Mouse (Mus musculus) adipocyte (in vitro differentiated cells): ENCODE measurements around the gene Hoxb6.

Source experiments
- DNase-seq: peaks from one replicate; pipeline ENCODE4 v3.0.0-alpha.2; 2016; ENCODE audit warnings: low spot score

Gene Hoxb6

DNA sequence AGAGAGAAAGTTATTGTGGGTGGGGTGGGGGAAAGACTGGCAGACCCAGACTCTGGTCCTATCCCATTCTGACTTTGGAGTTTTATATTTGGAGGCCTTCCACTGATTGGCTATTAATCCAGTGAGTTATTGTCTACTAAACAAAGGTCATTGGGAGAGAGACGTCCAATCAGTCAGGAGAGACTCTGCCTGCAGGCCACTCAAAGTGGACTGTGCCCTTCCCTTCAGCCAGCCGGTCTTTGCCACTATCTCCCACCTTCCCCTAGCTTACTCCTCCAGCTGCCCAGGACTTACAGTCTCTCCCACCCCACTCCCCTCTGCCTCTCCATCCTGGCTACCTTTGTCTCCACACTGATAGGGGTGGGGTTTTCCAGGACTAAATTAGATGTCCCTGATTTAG lies 44.3 kb downstream of the Hoxb6 start:
- no peak for DNase-seq

DNA sequence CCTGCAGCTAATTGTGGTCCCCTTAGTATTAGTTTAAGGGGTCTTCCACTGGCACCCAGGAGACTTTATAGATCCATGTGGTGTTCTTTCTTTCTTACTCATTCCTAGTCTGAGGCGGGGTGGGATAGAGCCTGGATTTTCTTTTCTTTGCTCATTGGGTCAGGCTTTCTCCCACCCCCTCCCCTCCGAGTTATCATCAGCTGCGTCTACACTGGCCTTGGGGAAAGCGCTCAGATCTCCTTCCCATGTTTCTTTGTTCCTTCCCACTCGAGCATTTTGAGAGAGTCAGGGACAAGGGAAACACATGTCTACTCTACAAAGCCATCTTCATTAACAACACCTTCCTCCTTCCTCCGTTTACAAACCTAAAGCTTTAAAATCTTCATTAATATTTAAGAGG lies 44.8 kb downstream of the Hoxb6 start:
- DNase-seq = no peak

DNA sequence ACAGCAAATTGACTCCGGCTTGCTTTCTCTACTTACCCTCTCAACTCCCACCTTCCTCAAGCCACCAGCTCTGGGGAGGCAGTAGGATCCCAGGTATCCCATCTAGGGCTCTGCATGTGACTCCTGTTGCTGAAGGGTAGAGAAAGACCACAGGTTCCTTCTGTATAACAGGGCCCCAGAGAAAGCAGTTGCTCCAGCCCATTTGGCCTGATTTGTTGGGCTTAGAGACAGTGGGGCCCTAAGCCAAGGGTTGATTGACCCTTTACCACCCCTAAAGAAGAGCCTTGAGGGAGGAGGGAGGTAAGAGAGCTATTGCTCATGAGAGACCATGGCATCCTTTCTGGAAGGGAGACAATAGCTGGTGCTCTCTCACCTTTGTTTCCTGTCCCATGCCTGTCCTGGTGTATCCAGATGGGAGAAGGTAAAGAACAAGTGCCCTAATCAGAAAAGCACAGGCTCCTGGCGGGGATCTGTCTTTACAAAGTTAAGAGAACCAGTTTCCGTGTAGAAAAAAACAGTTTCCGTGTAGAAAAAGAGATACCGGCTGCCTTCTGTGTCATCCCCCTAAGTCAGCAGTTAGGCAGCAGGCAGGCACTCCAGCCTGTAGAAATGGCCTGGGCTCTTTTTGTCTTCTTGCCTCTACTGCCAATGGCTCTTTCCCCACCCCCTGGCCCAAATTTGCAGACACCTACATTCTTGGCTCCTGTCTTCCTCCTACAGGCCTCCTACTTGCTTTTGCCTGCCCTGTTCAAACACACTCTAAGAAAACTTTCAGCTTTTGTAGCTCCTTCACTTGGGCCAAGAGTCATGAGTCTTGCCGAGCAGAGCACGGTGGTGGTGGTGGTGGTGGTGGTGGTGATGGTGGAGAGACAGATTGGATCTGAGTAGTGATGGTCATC lies 46.9 kb downstream of the Hoxb6 start:
- no peak for DNase-seq

- DNase-seq = peak; percentile 40
Observed at GRCm38 (mm10) chr11:96340698-96341365, 48.6 kb downstream of the Hoxb6 start.

DNA sequence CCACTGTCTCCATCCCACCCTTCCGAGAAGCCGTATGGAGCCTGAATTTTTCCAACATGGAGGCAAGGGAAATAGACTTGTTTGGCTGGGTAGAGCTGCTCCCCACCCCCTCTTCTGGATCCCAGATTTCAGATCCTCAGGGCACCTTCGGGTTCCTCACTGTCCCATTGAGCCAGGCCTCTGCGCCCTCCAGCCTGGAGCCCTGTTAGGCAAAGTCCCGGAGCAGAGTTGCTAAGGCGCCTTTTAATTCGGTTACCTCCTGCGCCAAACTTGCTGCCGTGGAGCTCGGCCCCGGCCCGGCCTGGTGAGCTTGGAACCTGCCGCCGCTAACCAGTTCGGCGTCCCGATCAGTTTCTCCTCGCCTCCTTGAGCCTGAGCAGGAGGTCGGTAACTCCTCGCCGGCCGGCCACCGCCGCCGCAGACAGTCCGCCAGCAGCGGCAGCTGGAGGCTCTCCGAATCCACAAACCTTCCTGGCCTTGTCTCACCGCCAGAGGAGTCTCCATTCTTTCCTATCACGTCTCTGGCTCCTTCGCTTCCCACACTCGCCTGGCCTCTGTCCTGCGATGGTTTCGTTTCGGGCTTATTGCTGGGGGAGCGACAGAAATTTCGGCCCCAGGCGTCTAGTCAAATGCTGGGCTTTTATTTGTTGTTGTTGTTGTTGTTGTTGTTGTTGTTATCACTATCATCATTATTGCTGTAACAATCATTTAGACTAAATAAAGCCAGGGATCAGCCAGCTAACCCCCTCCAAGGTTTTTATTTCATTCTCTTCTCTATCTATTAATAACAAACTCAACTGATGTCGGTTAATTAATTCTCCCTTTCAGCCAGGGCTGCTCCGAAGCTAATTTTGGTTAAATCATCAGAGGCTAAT lies 49.7 kb downstream of the Hoxb6 start:
- peak; percentile 57 for DNase-seq

- DNase-seq = no peak
Observed at GRCm38 (mm10) chr11:96342576-96342930, 50.3 kb downstream of the Hoxb6 start.

GRCm38 (mm10) chr11:96343206-96343745 lies 51.0 kb downstream of the Hoxb6 start:
- no peak for DNase-seq

DNA sequence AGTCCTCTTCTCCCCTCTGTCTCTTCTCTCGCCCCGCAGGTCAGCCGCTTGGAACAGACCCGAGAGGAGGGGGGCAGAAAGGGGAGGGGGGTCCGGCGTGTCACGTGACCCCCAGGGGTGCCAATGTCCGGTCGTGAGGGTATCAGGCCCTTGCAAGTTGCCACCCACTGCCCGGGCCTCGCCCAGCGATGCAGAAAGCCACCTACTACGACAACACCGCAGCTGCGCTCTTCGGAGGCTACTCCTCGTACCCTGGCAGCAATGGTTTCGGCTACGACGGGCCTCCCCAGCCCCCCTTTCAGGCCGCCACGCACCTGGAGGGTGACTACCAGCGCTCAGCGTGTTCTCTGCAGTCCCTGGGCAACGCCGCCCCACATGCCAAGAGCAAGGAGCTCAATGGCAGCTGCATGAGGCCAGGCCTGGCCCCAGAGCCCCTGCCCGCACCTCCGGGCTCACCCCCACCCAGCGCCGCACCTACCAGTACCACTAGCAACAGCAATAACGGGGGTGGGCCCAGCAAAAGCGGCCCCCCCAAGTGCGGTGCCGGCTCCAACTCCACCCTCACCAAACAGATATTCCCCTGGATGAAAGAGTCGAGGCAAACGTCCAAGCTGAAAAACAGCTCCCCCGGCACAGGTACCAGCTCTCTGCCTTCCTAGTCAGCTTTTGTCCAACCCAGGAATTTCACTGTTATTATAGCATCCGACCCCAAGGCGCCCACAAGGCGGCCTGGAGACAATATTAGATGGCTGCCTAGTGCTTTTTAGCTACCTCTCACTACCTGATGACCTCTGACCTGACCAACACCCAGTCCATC lies 52.0 kb downstream of the Hoxb6 start:
- DNase-seq = no peak

DNA sequence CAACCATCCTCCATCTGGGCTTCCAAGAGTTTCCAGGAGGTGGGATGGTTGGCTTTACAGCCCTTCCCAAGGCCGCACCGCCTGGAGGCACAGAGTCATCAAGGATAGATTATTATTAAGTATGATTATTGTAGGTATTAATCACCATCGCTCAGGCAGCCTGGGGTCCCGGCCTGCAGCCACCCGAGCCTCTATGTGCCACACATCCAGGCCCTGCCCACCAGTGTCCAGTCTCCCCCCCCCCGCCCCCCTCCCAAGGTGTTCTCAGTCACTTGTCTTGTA lies 52.5 kb downstream of the Hoxb6 start:
- DNase-seq = no peak

DNA sequence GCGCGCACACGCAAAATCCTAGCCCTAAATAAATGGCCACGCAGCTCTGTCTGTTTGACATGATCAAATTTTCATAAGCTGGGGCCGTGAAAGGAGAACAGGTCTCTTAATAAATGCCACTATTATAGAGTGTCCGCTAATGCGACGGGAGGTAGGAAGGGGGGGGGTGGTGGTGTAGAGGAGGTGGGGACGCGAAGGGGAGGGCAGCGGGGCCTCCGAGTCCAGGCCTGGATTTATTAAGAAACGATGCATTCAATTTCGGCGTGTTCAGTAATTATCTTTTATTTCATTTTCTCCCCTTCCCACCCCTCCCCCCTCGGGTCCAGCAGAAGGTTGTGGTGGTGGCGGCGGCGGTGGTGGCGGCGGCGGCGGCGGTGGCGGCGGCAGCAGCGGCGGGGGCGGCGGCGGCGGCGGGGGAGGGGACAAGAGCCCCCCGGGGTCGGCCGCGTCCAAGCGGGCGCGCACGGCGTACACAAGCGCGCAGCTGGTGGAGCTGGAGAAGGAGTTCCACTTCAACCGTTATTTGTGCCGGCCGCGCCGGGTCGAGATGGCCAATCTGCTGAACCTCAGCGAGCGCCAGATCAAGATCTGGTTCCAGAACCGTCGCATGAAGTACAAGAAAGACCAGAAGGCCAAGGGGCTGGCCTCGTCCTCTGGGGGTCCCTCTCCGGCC lies 53.1 kb downstream of the Hoxb6 start:
- DNase-seq = no peak

- DNase-seq = no peak
Observed at GRCm38 (mm10) chr11:96345893-96346806, 53.9 kb downstream of the Hoxb6 start.

DNA sequence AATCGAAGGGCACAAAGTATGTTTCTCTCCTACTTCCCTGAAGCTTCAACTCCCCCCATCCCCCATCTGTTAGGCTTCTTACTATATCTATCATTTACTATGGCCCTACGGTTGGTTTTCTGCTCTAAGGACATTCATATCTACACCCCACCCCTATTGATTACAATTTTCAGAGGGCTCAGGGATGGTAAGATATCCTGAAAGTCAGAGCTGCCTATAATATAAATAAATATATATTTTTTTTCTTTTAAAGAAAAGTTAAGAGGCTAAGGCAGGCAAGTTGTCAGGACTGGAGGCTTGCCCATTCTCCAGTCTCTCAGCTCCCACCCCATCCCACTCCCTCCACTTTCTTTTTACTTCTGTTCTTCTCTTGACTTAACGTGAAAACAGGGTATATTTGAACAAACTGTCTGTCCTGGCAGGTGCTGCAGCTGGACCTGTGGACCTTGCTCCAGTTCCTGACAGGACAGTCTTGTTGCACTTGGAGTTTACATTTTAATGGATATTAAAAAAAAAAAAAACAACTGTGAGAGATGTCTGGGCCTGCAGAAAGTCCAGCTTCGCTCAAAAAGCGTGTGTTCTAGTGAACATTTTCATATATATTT lies 54.7 kb downstream of the Hoxb6 start:
- no peak for DNase-seq

GRCm38 (mm10) chr11:96347717-96348116 lies 55.4 kb downstream of the Hoxb6 start:
- no peak for DNase-seq

DNA sequence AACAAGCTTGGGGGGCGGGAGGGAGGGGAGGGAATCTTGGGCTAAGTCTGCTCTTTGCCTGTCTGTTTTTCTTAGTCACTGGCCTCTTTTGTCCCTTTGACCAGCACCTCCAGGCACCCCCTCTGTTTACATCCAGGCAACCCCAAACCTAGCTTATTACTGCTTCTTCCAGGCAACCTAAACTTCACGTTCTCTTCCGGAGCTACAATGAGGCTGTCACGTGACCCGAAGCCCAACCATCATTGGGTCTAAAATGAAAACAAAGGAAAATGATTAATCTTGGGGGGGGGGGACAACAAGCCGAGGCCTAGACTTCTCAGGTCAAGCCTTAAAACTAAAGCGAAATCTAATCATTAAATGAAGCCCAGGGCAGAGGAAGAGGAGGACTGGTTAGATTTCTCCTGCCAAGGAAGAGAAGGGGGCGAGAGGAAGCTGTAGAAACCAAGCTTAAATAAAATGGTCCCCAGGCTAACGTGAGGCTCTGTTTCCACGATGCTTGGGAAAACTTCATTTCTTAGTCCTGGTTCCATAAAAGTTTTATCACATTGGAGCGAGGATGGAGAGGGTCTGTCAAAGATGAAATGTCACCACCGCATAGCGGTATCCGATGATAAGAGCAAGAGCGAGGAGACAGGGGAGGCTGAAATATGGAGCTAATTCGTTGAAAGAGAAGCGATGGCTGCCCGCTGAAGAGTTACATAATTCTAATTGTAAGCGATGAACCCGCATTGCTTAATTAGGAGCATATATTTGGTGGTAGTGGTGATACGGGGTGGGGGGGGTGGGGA lies 56.1 kb downstream of the Hoxb6 start:
- no peak for DNase-seq

DNA sequence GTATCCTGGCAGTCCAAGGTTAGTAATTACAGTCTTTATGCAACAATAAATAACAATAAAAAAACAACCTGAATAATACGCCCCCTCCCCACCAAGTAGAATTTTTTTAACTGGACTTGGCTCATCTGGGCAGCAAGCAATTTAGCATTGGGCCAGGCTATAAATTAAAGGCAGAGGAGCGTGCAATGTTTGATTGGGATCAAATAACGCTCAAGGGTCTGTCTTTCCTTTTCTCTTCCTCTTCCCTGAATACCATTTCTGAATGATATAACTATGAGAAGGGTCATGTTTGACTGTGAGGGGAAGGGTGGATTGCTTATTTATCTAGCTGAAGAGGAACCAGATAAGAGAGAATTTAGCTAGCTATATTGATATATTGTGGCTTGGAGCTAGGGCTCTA lies 56.7 kb downstream of the Hoxb6 start:
- no peak for DNase-seq

GRCm38 (mm10) chr11:96349491-96350340 lies 57.4 kb downstream of the Hoxb6 start:
- DNase-seq = peak; percentile 62

- DNase-seq = no peak
Observed at GRCm38 (mm10) chr11:96350341-96350624, 58.0 kb downstream of the Hoxb6 start, which contains the start of gene Hoxb2. Hoxb2 (plus strand) TSS chr11:96350525.

GRCm38 (mm10) chr11:96350791-96351190 lies 58.5 kb downstream of the Hoxb6 start:
- peak; percentile 14 for DNase-seq
